Mouse (Mus musculus) urinary bladder, postnatal 0 days (tissue): Measurements from ENCODE around the gene Dffa. TPM values are rescaled to one million over a fixed set of nuclear protein-coding genes. Genes with fewer than 3 reads are reported as not detected.

Experiments
- polyA plus RNA-seq: library from polyadenylated mRNA; unstranded; fragments of >200 nt; fragmentation: Nextera tagmentation; extraction: Ambion mirVana; gene quantifications from 2 replicates; pipeline ENCODE4 v1.2.1, GENCODE M21; 2015

Gene Dffa
- polyA plus RNA-seq: 21.9 and 22.6 TPM in 2 replicates

GRCm38 (mm10) chr4:149103875-149104561, at the start of gene Dffa:
TSS of gene Dffa (plus strand) at chr4:149104146.

GRCm38 (mm10) chr4:149099369-149100017, 4.5 kb upstream of the Dffa start, which contains the start of gene Pex14:
TSS of gene Pex14 (minus strand) at chr4:149099876.

GRCm38 (mm10) chr4:149126663-149127062, 22.7 kb downstream of the Dffa start, which contains the start of gene Cort:
TSS of gene Cort (minus strand) at chr4:149126763.

DNA sequence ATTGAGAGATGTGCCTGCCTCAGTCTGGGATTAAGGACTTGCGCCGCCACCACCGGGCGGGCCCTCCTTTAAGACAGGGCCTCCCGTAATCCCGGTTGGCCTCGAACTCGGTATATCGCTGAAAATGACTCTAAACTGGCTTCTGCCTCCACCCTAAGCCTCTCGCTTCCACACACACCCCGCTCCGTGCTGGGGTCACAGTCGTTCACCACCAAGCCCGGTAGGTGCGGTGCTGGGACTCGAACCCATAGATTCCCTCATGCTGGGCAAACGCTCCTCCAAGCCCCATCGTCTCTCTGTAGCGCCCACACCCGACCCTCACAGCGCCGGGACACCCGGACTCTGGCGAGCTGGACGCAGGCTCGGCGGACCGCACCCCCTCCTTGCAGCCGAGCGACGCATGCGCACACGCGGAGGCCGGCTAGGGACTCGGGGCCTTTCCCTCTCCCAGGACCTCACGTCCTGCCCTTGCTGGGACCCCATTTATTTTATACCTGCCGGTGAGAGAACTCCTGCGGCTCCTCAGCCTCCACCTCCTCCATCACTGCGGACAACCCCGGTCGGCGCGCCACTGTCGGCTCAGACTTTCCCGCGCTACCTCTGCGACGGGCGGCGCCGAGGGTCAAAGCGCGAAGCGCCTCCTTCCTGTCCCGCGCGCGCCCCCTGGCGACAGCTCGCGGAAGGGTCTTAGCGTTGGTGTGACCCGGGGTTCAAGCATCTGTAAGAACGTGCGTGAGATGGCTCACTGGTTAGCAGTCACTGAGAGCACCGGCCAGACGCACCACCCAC, 33.2 kb downstream of the Dffa start, which contains the start of gene Cenps:
Gene Cenps, minus strand, starts transcription at position 648 of the 789 bp plus-strand sequence.

DNA sequence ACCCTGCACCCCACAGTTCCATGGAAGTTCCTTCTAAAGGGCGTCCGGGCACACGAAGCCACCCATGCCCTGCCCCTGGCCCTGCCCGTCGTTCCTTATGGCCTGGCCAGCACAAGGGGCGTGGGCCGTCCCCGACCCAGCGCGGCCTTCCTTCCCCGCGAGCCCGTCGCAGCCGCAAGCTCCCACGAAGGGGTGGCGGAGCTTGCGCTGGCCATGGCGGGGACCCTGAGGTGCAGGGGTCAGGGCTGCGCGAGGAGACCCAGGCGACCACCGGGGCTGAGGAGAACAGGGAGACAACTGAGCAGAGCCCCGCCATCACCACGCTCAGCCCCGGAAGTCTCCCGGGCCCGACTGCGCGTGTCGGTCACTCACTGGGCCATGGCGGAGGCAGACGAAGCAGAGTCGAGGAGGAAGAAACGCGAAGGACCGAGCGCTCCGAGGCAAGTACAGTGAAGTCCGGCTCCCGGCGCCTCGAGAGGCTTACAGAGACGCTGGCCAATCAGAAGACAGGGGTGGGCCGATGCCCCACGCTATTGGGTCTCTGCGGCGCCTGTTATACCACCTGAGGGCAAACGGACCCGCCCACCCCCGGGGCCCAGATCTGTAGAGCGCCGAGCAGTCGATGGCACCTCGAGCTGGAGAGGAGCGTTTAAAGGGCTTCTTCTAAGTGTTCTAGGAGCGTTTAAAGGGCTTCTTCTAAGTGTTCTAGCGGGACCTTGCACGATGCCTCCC, 62.4 kb downstream of the Dffa start, which contains the start of gene Pgd:
Gene Pgd, minus strand, starts transcription at position 557 of the 732 bp plus-strand sequence.

Other genes with a start within 250 kb of the Dffa start
- gene Pex14, start 4.3 kb upstream of the Dffa start, polyA plus RNA-seq: 64.9 and 65.1 TPM in 2 replicates
- 0.25 TPM in 1 of 2 replicates, not detected in the other for gene Cort, start 22.6 kb downstream of the Dffa start, polyA plus RNA-seq
- gene Cenps, start 33.5 kb downstream of the Dffa start, polyA plus RNA-seq: 10.0 and 14.1 TPM in 2 replicates
- 85.1 and 102 TPM in 2 replicates for gene Pgd, start 62.6 kb downstream of the Dffa start, polyA plus RNA-seq
- 18.1 and 24.7 TPM in 2 replicates for gene Kif1b, start 203.5 kb downstream of the Dffa start, polyA plus RNA-seq